Mouse (Mus musculus) ES-Bruce4 (cell line): ENCODE measurements at regions not wholly inside any gene's neighbourhood (a gene's known extent, or its start where the extent isn't known, plus 50 kb on each side); places are given as distances from the start of the nearest gene placed in this dataset.

ENCODE experiments used
- H3K27ac ChIP-seq: 2 replicates; pipeline ENCODE4 v1.5.1; 2012; ENCODE audit warnings: low read length, inconsistent platforms; ENCODE audit not compliant: insufficient read depth
- H3K27me3 ChIP-seq: 2 replicates; pipeline ENCODE4 v1.6.1; 2012; ENCODE audit warnings: mild to moderate bottlenecking, low read length, inconsistent platforms; ENCODE audit not compliant: control insufficient read depth, poor library complexity, insufficient read depth, severe bottlenecking
- H3K36me3 ChIP-seq: 2 replicates; pipeline ENCODE4 v1.6.1; 2012; ENCODE audit warnings: inconsistent platforms, mild to moderate bottlenecking, low read length, moderate library complexity; ENCODE audit not compliant: control insufficient read depth, poor library complexity, insufficient read depth, severe bottlenecking
- H3K4me1 ChIP-seq: one replicate; pipeline ENCODE4 v1.8.1; 2011; ENCODE audit warnings: low read length; ENCODE audit not compliant: control insufficient read depth, insufficient read depth
- H3K4me3 ChIP-seq: 2 replicates; pipeline ENCODE4 v1.5.1; 2011; ENCODE audit warnings: low read depth, mild to moderate bottlenecking, low read length
- H3K9ac ChIP-seq: 2 replicates; pipeline ENCODE4 v1.6.1; 2012; ENCODE audit warnings: low read depth, mild to moderate bottlenecking, inconsistent platforms; ENCODE audit not compliant: poor library complexity, severe bottlenecking
- H3K9me3 ChIP-seq: replicated peaks from 2 replicates; pipeline ENCODE4 v1.6.1; 2012; ENCODE audit warnings: mild to moderate bottlenecking, low read length, inconsistent platforms; ENCODE audit not compliant: control insufficient read depth, poor library complexity, insufficient read depth, severe bottlenecking
- CTCF ChIP-seq: IDR thresholded peaks from one replicate; pipeline ENCODE4 v1.8.1; 2011; ENCODE audit warnings: low read depth, low read length
- EP300 ChIP-seq: IDR thresholded peaks from 2 replicates; pipeline ENCODE4 v1.6.1; 2011; ENCODE audit warnings: low read depth, low read length; ENCODE audit not compliant: insufficient read depth
- POLR2A ChIP-seq: IDR thresholded peaks from one replicate; pipeline ENCODE4 v1.8.1; 2011; ENCODE audit warnings: low read length; ENCODE audit not compliant: insufficient read depth

- no peak overlapping the region for H3K4me3 ChIP-seq
- TF ChIP-seq EP300 (no peak), POLR2A (no peak), CTCF (no peak)
- H3K4me1 ChIP-seq: no peaks in the 10 kb centered on the region
- no peak overlapping the region for H3K27ac ChIP-seq
- H3K9ac ChIP-seq: no peak overlapping the region
- no peaks in the 10 kb centered on the region for H3K27me3 ChIP-seq
- no peaks in the 10 kb centered on the region for H3K9me3 ChIP-seq
- H3K36me3 ChIP-seq: no peaks in the 10 kb centered on the region
Observed at GRCm38 (mm10) chr1:32872920-32873319, 325.8 kb upstream of the Gm5415 start.

- Histone ChIP-seq H3K4me3 (no peak overlapping the region), H3K36me3 (no peaks in the 10 kb centered on the region), H3K9ac (no peak overlapping the region), H3K27ac (no peak overlapping the region), H3K27me3 (no peaks in the 10 kb centered on the region), H3K4me1 (no peaks in the 10 kb centered on the region), H3K9me3 (no peaks in the 10 kb centered on the region; the same call in 1 of the 2 replicates)
- TF ChIP-seq EP300 (no peak), POLR2A (no peak), CTCF (no peak)
Observed at GRCm38 (mm10) chr1:32866111-32866510, 319.0 kb upstream of the Gm5415 start.

GRCm38 (mm10) chr1:32858040-32858439, 310.9 kb upstream of the Gm5415 start:
- H3K36me3 ChIP-seq: no peaks in the 10 kb centered on the region
- no peak overlapping the region for H3K9ac ChIP-seq
- H3K4me1 ChIP-seq: no peaks in the 10 kb centered on the region
- no peaks in the 10 kb centered on the region for H3K9me3 ChIP-seq
- H3K27me3 ChIP-seq: no peaks in the 10 kb centered on the region
- H3K27ac ChIP-seq: no peak overlapping the region
- TF ChIP-seq EP300 (no peak), CTCF (no peak), POLR2A (no peak)
- H3K4me3 ChIP-seq: no peak overlapping the region
